Mouse (Mus musculus) forebrain, embryonic 15.5 days (tissue): ENCODE results near the gene Sema5a. TPM values are rescaled to one million over a fixed set of nuclear protein-coding genes. Genes with fewer than 3 reads are reported as not detected.

ENCODE experiments used
- ATAC-seq: fragments of 200-750 bp; cut with Nextera tagmentation; replicated peaks from 2 replicates; pipeline ENCODE4 v1.8.0; 2017; ENCODE audit warnings: mild to moderate bottlenecking, moderate TSS enrichment, moderate library complexity
- H3K27ac ChIP-seq: fragments of 300-500 bp; sonication (generic); replicated peaks from 2 replicates; pipeline ENCODE4 v1.5.1; 2015; ENCODE audit warnings: mild to moderate bottlenecking, inconsistent platforms
- H3K27me3 ChIP-seq: fragments of 300-500 bp; sonication (generic); 2 replicates; pipeline ENCODE4 v1.6.1; 2015; ENCODE audit warnings: inconsistent platforms
- H3K36me3 ChIP-seq: fragments of 300-500 bp; sonication (generic); 2 replicates; pipeline ENCODE4 v1.6.1; 2015; ENCODE audit warnings: mild to moderate bottlenecking, inconsistent platforms
- H3K4me1 ChIP-seq: fragments of 300-500 bp; sonication (generic); 2 replicates; pipeline ENCODE4 v1.6.1; 2015; ENCODE audit warnings: inconsistent platforms
- H3K4me2 ChIP-seq: fragments of 300-500 bp; sonication (generic); replicated peaks from 2 replicates; pipeline ENCODE4 v1.6.1; 2015; ENCODE audit warnings: mild to moderate bottlenecking, inconsistent platforms
- H3K4me3 ChIP-seq: fragments of 300-500 bp; sonication (generic); 2 replicates; pipeline ENCODE4 v1.5.1; 2015; ENCODE audit warnings: mild to moderate bottlenecking, inconsistent platforms
- H3K9ac ChIP-seq: fragments of 300-500 bp; sonication (generic); replicated peaks from 2 replicates; pipeline ENCODE4 v1.6.1; 2015; ENCODE audit warnings: mild to moderate bottlenecking, inconsistent platforms
- H3K9me3 ChIP-seq: fragments of 300-500 bp; sonication (generic); 2 replicates; pipeline ENCODE4 v1.6.1; 2016; ENCODE audit warnings: inconsistent platforms
- WGBS: fragments of 180-500 bp; shearing (Covaris S2); methylation state at CpG from one replicate; pipeline ENCODE4 v1.1.7; 2015; ENCODE audit warnings: mixed read lengths; 5-methylcytosine and 5-hydroxymethylcytosine counted together
- polyA plus RNA-seq: library from polyadenylated mRNA; unstranded; fragments of >200 nt; fragmentation: Nextera tagmentation; extraction: Ambion mirVana; gene quantifications from 2 replicates; pipeline ENCODE4 v1.2.1, GENCODE M21; 2015

Gene Sema5a
- polyA plus RNA-seq, 1 experiment from 2014 or later, result 12.6 TPM

- no peaks in the 10 kb centered on the region for H3K36me3 ChIP-seq
- 71% methylated on average over 1 of the region's 1 CpGs for WGBS
- no peaks in the 10 kb centered on the region for H3K4me1 ChIP-seq
- no peaks in the 10 kb centered on the region for H3K27me3 ChIP-seq
- H3K4me2 ChIP-seq, result no peak overlapping the region
- no peak overlapping the region for H3K27ac ChIP-seq
- no peak for ATAC-seq
- no peak overlapping the region for H3K4me3 ChIP-seq
- H3K9ac ChIP-seq, result no peak overlapping the region
- H3K9me3 ChIP-seq, result no peaks in the 10 kb centered on the region
Observed at GRCm38 (mm10) chr15:32647061-32647687, 402.6 kb downstream of the Sema5a start.

- H3K4me1 ChIP-seq, result no peaks in the 10 kb centered on the region
- WGBS, result 79% methylated on average over 3 of the region's 3 CpGs
- H3K36me3 ChIP-seq, result no peaks in the 10 kb centered on the region
- H3K9me3 ChIP-seq, result no peaks in the 10 kb centered on the region
- no peak overlapping the region for H3K4me2 ChIP-seq
- no peak overlapping the region for H3K9ac ChIP-seq
- H3K27me3 ChIP-seq, result no peaks in the 10 kb centered on the region
- H3K27ac ChIP-seq, result no peak overlapping the region
- no peak for ATAC-seq
- H3K4me3 ChIP-seq, result no peak overlapping the region
Observed at GRCm38 (mm10) chr15:32654046-32654445, 409.4 kb downstream of the Sema5a start.

DNA sequence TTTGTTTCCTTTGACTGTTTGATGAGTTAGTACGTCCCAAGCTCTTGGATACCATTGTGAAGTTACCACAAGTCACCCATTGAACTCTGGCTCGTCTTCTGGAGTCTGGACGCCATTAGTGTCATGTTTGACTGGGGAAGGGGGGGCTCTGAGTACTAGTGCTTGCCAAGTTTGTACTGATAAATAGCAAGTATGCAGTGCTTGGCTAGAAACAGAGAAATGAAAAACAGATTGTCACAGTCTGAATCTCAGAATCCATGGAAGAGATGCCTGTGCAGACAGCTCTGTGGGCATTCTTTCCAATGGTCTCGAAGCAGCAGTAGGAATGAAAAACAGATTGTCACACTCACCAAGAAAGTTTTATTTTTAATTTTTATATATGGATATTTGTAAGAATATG is 411.4 kb downstream of the Sema5a start:
- Histone ChIP-seq H3K9ac (no peak overlapping the region), H3K27ac (no peak overlapping the region), H3K4me1 (no peaks in the 10 kb centered on the region), H3K27me3 (no peaks in the 10 kb centered on the region), H3K4me3 (no peak overlapping the region), H3K36me3 (no peaks in the 10 kb centered on the region), H3K4me2 (no peak overlapping the region), H3K9me3 (no peaks in the 10 kb centered on the region)
- WGBS, result 64% methylated on average over 4 of the region's 4 CpGs
- no peak for ATAC-seq

DNA sequence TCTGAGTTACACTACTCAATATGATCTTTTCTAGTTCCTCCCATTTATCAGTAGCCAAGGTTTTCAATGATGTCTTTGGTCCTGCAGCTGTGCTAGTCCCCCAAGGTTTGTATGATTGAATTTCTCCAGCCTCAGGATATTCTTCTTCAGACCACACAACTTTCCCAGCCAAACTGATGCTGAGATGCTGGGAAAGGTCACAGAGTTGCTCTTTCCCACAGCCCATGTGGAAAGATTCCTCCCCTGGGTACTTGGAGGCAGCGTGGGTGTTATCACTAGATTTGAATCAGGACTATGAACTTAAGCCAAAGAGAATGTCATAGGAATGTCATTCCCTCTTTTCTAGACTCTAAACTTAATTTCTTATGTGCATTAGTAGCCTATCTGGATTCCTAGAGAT is 431.8 kb downstream of the Sema5a start:
- H3K36me3 ChIP-seq, result no peaks in the 10 kb centered on the region
- no peak for ATAC-seq
- H3K4me1 ChIP-seq, result no peaks in the 10 kb centered on the region
- 93% methylated on average over 1 of the region's 1 CpGs for WGBS
- no peaks in the 10 kb centered on the region for H3K27me3 ChIP-seq
- no peak overlapping the region for H3K9ac ChIP-seq
- no peak overlapping the region for H3K4me2 ChIP-seq
- no peaks in the 10 kb centered on the region for H3K9me3 ChIP-seq
- no peak overlapping the region for H3K27ac ChIP-seq
- no peak overlapping the region for H3K4me3 ChIP-seq

GRCm38 (mm10) chr15:32685152-32685551 is 440.5 kb downstream of the Sema5a start:
- no peak overlapping the region for H3K27ac ChIP-seq
- WGBS, result 54% methylated on average over 4 of the region's 4 CpGs
- no peak overlapping the region for H3K4me3 ChIP-seq
- no peak overlapping the region for H3K4me2 ChIP-seq
- peaks cover 3% of the 10 kb centered on the region; the same call in 1 of the 2 replicates for H3K36me3 ChIP-seq
- H3K9me3 ChIP-seq, result no peaks in the 10 kb centered on the region
- H3K4me1 ChIP-seq, result 0 out of 2 replicates have a peak, but pooled peaks cover 3% of the 10 kb centered on the region
- peak; percentile 67 for ATAC-seq
- no peaks in the 10 kb centered on the region for H3K27me3 ChIP-seq
- no peak overlapping the region for H3K9ac ChIP-seq

DNA sequence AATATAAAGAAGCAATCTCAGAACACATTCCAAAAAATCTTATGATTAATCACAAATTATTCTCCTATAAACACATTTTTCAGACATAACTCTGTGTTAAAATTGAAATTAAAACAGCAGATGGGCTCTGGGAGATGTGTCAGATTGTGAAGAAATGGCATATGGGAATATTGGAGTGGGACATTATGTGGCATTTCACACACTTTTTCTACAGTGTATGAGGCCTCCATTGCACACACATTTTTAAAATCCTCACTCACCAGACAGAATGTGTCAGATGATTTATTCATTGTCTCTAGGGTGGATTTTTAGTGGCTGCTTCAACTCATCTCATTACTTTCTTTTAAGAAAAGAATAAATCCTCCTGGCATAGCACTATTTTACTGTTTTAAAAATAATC is 446.4 kb downstream of the Sema5a start:
- peaks cover 11% of the 10 kb centered on the region; the same call in 1 of the 2 replicates for H3K4me1 ChIP-seq
- H3K27me3 ChIP-seq, result no peaks in the 10 kb centered on the region
- no peak overlapping the region for H3K27ac ChIP-seq
- H3K9me3 ChIP-seq, result no peaks in the 10 kb centered on the region
- ATAC-seq, result peak; percentile 89
- H3K4me2 ChIP-seq, result no peak overlapping the region
- H3K36me3 ChIP-seq, result peaks cover 3% of the 10 kb centered on the region; the same call in 1 of the 2 replicates
- no peak overlapping the region for H3K9ac ChIP-seq
- H3K4me3 ChIP-seq, result no peak overlapping the region

- ATAC-seq, result no peak
- no peak overlapping the region for H3K27ac ChIP-seq
- WGBS, result 92% methylated on average over 2 of the region's 2 CpGs
- H3K4me1 ChIP-seq, result peaks cover 11% of the 10 kb centered on the region; the same call in 1 of the 2 replicates
- H3K9me3 ChIP-seq, result no peaks in the 10 kb centered on the region
- H3K27me3 ChIP-seq, result no peaks in the 10 kb centered on the region
- H3K4me2 ChIP-seq, result no peak overlapping the region
- H3K36me3 ChIP-seq, result peaks cover 3% of the 10 kb centered on the region; the same call in 1 of the 2 replicates
- H3K9ac ChIP-seq, result no peak overlapping the region
- no peak overlapping the region for H3K4me3 ChIP-seq
Observed at GRCm38 (mm10) chr15:32693006-32693405, 448.4 kb downstream of the Sema5a start.

DNA sequence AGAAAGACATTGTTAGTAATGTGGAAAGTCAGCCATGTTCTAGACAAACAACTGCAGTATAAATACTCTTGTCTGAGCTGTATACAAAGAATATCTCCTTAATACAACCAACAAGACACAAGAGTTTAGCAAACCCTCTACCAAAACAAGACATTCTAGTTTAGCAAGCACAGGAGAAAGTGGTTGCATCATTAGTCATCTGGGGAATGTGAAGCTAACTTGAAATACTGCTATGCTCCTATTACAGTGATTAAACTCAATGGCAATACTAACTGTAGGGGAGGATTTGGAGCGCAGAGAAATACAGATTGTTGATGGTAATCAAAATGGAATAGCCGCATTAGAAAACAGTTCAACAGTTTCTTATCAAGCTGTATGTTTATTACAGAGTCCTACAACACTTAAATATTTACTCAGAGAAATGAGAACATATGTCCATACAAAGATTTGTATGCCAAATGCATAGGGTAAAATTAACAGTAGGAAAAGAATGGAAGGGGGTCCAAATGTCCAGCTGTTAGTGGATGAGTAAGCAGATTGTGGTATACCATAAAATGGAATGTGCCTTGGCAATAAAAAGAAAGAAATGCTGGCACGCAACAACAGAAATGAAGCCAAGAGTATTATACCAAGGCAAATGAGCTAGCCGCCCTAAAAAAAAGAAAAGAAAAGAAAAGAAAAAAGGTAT is 472.8 kb downstream of the Sema5a start:
- no peak overlapping the region for H3K27ac ChIP-seq
- peak; percentile 57 for ATAC-seq
- peaks cover 3% of the 10 kb centered on the region; the same call in 1 of the 2 replicates for H3K27me3 ChIP-seq
- no peak overlapping the region for H3K9ac ChIP-seq
- 62% methylated on average over 4 of the region's 4 CpGs for WGBS
- 0 out of 2 replicates have a peak, but pooled peaks cover 3% of the 10 kb centered on the region for H3K4me1 ChIP-seq
- no peak overlapping the region for H3K4me3 ChIP-seq
- no peaks in the 10 kb centered on the region for H3K9me3 ChIP-seq
- no peak overlapping the region for H3K4me2 ChIP-seq
- no peaks in the 10 kb centered on the region for H3K36me3 ChIP-seq

- peaks cover 3% of the 10 kb centered on the region; the same call in 1 of the 2 replicates for H3K27me3 ChIP-seq
- WGBS, result 33% methylated on average over 4 of the region's 4 CpGs
- no peaks in the 10 kb centered on the region for H3K9me3 ChIP-seq
- peak; percentile 98 for ATAC-seq
- no peak overlapping the region for H3K27ac ChIP-seq
- no peak overlapping the region for H3K4me2 ChIP-seq
- H3K4me3 ChIP-seq, result no peak overlapping the region
- H3K36me3 ChIP-seq, result no peaks in the 10 kb centered on the region
- 0 out of 2 replicates have a peak, but pooled peaks cover 3% of the 10 kb centered on the region for H3K4me1 ChIP-seq
- H3K9ac ChIP-seq, result no peak overlapping the region
Observed at GRCm38 (mm10) chr15:32718293-32718963, 473.8 kb downstream of the Sema5a start.

DNA sequence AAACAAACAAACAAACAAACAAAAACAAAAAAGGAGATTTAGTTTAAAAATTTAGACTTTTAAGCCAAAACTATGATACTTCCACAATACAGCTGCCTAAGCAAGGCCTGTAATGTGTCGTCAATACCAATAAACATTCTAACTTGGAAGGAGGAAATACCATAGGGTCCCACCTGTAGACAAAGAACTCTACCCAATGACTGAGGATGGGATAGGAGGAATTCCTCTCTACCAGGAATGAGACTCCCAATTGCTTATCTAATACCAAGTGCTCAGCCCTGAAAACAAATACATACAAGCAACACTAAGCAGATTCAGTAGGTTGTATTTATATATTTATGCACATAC is 474.3 kb downstream of the Sema5a start:
- Histone ChIP-seq H3K9ac (no peak overlapping the region), H3K27me3 (peaks cover 3% of the 10 kb centered on the region; the same call in 1 of the 2 replicates), H3K4me2 (no peak overlapping the region), H3K27ac (no peak overlapping the region), H3K9me3 (no peaks in the 10 kb centered on the region), H3K4me1 (0 out of 2 replicates have a peak, but pooled peaks cover 3% of the 10 kb centered on the region), H3K36me3 (no peaks in the 10 kb centered on the region), H3K4me3 (no peak overlapping the region)
- 92% methylated on average over 1 of the region's 1 CpGs for WGBS
- ATAC-seq, result peak; percentile 56; the same call in 1 of the 2 replicates

DNA sequence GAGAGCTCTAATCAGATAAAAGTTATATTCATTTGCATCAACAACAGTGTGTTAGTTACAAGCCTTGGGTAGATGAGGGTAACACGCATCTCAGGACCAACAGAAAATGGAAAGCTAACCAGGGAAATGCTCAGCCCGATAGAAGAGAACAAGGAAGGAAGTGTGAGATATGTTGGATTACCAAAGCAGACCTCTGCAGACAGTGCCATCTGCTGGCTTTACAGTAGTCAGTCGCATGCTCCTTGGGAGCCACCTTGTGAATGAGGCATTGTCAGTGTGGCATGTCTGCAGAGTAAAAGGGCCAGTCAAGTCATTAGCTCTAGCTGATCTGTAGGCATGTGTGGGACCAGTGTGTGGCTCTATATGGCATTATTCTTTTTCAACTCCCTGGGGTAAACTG is 486.2 kb downstream of the Sema5a start:
- H3K9ac ChIP-seq, result no peak overlapping the region
- no peak overlapping the region for H3K4me3 ChIP-seq
- H3K36me3 ChIP-seq, result no peaks in the 10 kb centered on the region
- no peaks in the 10 kb centered on the region for H3K4me1 ChIP-seq
- H3K27ac ChIP-seq, result no peak overlapping the region
- no peaks in the 10 kb centered on the region for H3K27me3 ChIP-seq
- H3K4me2 ChIP-seq, result no peak overlapping the region
- WGBS, result 39% methylated on average over 3 of the region's 3 CpGs
- ATAC-seq, result peak; percentile 63; the same call in 1 of the 2 replicates
- H3K9me3 ChIP-seq, result no peaks in the 10 kb centered on the region
